Mouse (Mus musculus) c-Kit-negative CD71-positive TER-119-positive erythroid progenitor cells, embryonic 14.5 days (primary cell): ENCODE data around the gene Sema5b.

Experiments
- DNase-seq: peaks from one replicate; pipeline ENCODE4 v3.0.0-alpha.2; 2013; ENCODE audit warnings: low read depth, low spot score

The Sema5b gene

DNA sequence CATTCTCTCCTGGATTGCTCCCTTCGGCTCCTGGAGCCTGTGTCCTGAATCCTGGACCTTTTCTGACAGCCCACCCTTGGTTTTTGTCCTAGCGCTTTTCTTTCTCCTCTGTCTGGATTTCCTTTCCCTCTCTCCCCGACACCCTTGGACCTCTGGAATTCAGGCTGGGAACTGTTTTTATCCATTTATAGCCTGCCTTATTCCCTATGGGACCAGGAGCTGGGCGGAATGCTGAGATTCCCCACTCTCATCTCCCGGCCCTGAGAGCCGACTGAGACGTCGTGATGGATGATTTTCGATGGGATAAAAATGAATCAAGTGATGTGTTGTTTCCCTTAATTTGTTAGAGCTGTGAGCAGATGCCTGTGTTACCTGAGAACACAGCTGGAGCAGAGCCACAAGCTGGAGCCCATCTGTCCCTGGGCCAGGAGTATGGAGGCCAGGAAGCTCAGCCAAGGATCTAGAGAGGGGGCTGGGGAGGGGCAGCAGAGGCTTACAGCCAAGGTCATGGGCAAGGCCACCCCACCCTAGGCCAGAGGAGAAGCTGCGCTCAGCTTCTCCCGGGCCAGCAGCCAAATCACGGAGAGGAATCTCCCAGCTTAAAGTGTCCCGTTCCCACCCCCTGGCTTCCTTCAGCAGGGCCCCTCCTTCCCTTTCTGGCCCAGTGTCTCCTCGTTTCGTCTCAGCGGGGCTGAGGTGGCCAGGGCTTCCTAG lies 89.7 kb downstream of the Sema5b start:
- DNase-seq: no peak

DNA sequence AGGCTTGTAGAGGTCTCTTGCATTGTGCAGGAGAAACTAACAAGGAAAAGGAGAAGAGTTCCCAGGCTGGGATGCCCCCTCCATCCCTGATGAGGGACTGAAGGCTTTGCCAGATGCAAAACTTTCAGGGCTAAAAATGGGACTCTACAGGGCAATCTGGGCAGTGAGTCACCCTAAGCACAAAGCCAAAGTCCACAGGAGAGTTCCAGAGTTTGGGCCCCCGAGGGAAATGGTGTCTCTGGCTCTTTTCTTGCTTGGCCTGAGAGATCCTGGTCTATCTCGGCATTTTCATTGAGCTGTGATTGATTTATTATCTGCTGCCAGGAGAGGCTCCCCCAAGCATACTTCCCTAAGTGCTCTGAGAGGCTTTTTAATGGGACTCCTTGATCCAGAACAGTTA lies 92.1 kb downstream of the Sema5b start:
- DNase-seq: no peak

DNA sequence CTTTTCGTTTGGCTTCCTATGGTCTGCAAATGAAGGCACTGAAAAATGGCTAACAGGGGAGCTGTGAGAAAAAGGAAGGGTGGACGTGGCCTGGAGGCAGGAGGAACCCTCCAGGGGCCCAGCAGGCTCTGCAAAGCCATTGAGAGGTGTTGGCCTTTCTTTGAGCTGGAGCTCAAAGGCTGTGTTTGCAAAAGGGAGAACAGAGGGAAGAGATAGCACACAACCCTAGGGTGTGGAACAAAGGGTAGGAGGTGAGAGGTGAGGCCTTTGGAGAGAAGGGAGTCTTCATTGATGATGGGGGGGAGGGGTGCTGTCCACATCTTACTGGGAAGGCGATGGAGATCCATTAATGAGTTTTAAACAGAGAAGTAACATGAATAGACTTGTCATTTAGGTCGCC lies 94.0 kb downstream of the Sema5b start:
- no peak for DNase-seq

DNA sequence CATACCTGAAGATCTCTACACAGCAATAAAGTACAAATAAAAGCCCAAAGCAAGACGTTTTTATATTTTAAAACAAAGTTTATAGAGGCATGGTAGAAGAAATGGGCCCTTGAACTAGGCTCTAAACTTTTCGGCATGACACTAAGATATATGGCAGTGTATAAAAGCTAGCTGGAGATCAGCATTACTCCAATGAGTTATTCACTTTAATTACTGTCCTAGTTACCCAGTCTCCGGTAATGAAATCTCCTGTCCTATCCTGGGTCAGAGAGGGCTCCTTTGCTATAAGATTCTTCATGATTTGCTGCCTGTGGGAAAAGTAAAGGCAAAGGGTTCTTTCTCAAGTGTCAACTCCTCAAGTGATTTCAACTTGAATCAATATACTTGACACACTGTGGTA lies 98.6 kb downstream of the Sema5b start:
- DNase-seq: no peak

DNA sequence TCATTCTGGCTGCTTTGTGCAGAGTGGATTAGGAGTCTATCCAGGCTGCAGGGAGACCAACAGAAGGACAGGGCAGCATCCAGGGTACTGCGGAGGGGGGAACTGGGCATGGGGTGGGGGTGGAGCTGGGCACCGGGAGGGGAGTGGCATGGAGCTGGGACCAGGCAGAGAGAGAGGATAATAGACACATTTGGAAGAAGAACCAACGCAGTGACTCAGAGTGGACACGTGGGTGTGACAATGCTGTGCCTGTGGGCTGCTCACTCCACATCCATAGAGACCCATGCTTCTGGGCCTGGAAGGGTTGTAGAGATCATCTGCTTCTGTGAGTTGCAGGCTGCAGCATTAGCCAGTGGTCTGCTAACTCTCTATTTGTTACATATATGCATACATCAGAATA lies 107.9 kb downstream of the Sema5b start:
- no peak for DNase-seq

DNA sequence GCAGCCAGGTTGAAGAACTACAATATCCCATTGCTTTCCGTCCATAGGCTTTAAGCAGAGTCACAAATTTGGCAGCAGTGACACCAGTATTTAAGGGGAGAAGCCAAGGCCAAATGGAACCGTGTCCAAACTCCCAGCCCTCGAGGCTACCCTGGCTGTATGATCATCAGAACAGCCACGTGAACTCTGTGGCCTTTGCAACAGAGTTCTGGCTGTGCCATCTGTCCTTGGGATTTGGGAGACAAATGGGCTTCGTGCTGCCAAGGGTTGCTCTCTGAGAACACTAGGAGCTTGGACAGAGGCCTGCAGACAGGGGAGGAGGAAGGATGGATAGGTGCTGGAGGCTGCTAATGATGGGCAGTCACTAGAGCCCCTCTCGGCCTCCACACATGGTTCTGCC lies 111.3 kb downstream of the Sema5b start:
- no peak for DNase-seq

DNA sequence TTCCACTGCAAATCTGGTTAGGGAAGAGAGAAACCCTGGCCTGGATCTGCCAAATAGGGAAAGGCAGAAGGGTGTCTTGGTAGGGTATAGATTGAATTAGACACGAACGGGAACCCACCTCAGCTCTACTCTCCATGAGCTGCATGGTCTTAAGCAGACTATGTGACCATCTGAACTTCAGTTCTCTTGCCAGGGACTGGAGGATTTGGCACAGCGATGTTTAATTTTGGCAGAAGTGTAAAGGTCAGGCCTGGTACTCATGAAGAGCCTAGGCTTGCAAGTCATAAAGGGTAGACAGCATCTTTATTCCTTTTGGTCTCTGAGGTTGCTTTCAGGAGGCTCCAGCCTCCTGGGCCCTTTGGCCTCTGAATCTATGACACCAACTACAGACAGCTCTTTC lies 111.8 kb downstream of the Sema5b start:
- no peak for DNase-seq

DNA sequence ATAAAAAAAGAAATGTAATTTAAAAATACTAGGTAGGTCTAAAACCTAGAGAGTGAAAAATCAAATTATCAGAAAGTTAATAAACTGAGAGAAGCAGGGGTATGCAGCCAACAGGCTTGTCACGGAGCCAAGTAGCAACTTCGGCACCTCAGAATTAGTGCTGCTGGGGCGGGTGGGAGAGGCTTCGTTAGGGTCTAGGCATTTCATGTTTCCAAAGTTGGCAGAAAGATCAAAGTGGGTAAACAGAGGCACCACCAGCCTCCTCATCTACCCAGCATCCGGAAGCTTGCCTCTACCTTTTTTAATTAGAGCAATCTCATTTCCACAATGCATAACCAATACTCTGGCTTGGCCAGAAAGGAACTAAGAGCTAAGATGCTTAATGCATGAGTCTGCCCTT lies 113.0 kb downstream of the Sema5b start:
- DNase-seq: no peak

DNA sequence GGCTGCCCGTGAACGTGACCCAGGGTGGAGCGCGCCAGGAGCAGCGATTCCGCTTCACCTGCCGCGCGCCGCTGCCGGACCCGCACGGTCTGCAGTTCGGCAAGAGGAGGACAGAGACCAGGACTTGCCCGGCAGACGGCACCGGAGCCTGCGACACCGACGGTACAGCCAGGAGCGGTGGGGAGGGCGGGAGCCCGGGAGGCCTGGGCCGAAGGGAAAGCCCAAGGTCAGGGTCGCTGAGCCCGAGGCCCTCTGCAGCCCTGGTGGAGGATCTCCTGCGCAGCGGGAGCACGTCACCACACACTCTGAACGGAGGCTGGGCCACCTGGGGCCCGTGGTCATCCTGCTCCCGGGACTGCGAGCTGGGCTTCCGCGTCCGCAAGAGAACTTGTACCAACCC lies 119.3 kb downstream of the Sema5b start:
- DNase-seq: no peak

DNA sequence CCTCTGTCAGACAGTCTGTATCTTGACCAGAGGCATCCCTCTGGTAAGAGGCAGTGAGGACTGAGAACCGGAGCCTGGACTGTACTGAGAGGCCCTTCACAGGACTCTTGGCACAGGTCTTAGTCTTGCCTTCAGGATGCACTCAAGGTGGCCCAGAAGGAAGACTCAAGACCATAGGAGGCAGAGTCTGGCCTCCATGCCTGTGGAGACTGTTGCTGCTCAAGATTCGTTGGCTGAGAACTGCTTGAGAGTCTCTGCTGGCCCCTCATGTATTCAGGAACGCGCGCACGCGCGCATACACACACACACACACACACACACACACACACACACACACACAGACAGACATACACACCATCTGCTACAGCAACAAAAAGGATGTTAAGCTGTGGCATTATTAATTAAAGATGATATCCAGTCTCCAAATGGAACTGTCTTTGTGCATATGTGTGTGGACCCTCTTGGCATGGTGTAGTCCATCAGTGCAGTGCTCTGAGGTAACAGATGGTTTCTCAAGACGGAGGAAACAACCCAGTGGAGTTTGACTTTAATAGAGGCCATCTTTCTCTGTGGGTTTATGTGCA lies 123.0 kb downstream of the Sema5b start:
- DNase-seq: no peak

DNA sequence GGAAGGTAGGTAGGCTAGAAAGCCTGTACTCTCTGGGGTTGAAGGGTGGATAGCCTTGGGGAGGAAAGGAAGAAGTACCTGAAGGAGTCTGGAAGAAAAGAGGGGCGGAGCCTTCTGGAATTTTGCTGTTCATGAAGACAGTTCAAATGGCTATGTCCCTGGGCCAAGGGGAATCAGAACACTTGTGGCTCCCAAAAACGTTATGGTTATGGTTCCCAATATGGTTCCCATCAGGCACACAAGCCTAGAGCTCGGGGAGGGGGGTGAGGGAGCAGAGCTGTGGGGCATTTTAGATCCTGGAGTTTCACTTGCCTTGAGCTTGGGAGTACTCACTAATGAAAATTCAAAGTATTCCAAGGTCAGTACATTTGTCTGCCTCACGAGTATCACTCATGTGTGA lies 123.9 kb downstream of the Sema5b start:
- DNase-seq: no peak

DNA sequence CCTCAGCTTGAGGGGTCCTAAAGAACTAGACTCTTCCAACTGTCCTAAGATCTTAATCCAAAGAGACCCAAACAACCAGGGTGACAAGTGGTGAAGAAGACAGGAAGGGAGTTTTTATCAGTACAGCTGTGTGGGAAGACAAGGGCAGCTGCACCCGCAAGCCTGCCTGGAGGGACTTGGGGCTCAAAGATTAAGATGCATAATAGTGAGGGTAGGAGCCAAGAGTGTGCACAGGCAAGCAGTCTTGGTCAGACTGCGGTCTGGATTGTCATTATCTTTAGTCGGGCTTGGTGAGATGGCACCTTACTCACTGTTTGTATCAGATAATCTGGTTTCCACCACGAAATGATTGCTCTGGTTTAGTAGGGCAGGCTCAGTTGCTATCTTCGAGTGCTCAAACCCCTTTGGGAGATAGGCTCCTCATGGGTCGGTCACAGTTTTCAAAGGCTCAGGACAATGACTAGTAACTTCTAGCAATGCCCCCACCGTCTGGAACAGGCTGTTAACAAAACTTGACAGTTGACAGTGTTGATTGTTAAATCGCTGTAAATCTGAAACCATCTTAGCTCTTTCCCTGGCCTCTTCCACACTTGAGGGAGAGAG lies 136.7 kb downstream of the Sema5b start:
- no peak for DNase-seq

DNA sequence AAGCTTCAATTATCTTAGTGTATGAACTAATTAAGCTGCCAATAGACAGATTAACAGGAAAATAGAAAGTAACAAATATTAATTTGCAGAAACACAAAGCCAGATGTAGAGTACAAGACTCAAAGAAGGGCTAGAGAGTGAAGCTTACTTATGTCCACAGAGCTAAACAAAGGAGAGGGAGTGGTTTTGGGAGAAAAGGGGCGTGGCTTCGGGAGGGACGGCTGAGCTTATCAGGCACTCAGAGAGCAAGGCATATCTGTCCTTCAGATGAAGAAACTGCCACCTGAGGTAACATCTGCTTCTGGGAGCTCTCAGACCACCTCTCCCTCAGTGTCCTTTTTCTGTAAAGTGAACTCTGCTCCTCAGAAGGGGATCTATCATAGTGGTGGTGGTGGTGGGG lies 137.5 kb downstream of the Sema5b start:
- no peak for DNase-seq

DNA sequence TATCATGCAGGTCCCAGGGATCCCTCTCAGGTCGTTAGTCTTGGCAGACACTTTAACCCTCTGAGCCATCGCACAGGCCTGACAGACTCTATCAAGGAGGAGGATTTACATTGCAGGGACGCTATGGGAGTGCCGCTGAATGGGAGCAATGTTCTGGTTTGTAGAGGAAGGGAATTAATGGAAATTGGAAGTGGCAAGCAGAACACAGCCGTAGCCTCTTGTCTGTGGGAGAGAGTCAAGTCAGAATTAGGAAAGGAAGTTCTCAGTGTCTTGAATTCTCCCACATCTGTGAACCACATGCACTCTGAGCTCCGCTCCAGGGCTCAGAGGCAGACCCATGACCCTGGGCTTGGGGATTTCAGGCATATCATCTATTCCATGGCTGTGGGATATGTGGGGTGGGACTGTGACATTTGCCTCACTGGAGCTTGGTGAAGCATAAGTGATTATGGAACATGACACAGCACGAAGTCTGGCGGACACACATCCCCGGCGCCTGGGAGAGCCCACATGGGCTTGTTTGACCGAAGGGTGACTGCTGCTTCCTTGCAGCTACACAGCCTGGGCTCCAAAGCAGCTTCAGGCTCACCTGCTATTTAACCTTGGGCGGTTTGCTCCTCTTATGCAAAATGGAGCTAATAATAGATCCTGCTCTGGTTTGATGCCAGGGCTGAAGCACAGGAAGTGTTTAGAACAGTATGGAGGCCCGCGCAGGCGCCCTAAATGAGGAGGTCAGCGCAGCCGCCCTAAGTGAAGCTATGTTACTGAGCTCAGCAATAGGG lies 140.6 kb downstream of the Sema5b start:
- DNase-seq: no peak

DNA sequence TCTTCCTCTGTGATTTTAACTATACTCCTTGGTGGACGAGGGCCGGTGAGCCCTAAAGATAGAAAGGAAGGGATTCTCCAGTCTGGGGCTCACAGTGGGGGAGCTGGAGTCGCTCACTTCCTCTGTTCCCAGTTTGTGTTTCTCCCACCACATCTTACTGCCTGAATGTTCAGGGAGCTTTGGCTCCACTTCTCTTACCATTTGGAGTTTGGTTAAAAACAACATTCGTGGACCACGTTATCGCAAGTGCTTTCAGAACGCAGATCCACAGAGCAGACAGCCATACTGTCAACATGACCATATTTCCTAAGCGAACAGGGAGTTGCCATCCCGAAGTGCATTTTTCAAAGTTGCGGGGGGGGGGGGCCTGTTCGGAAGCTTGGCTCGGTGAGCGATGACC lies 144.1 kb downstream of the Sema5b start:
- DNase-seq: no peak

DNA sequence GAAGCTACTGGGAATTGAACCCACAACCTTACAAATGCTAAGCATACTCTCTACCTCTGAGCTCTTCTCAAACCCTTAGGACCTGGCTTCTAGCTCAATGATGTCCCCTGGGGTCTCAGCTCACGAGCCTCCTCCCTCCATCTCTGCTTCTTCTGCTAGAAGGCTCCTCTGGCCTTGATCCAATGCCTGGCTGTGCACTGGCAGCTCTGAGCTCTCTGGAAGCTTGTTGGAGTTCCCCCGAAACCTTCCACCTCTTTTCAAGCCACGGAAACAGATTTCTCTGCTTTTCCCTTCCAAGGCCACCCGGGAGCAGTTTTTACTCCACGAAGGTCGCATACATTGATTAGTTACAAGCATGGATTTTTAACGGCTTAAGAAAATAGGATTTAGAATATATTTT lies 145.5 kb downstream of the Sema5b start:
- no peak for DNase-seq

DNA sequence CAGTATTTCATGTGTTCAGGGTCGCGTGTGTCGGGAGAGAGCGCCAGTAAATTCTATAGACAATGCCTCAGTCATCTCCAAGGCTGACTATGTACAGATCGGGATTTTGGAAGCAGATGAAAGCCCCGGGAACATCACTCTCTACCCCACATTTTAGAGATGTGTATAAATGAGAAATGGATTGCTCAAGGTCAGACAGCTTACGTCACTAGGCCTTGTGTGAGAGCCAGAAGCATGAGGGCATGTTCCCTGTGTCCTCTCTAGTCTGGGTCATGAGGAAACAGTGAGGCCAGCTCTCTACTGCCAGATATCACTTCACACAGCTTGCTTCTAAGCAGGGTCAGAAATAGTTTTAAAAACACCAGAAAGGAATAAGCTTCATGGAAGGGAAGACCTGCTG lies 150.7 kb downstream of the Sema5b start:
- DNase-seq: no peak

DNA sequence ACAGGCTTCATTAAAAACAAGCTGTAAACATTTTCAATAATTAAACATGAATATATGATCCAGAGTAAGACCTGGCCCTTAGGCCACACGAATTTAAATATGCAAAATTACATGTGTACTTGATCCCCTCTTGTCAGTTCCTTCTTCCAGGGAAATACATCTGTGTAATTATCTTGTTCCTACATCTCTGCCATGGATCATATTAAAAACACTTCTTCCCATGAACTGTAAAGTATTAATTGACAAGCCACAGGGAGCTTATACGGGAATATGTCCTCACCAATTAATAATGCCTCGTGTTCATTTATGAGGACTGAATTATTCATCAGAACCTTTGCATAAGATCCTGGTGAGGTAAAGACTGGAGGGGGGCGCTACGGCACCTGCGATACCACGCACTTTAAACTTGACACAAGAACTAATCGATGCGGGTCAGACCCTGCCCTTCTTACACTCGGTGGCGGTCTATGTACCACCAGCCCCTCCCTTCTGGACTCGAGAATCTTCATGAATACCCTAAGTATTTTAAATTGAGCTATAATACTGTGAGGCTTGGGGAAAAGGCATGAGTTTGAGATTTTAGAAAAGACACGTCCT lies 153.4 kb downstream of the Sema5b start:
- DNase-seq: no peak

DNA sequence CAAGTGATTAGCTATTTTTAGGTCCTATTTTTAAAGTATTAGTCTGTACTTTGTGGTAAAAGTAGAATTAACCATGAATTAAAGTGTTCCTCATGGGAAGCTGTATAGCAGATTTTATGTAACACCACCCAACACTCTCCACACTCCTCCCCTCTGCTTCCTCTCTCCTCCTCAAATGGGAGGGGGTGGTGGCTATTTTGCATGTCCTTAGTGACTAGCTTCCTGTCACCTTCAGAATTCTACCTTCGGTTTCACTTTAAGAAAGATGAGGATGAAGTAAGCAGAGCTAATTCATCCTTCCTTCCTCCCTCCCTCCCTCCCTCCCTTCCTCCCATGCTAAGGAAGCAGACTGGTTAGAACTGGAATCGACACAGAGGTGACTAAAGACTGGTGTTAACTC lies 155.2 kb downstream of the Sema5b start:
- no peak for DNase-seq

DNA sequence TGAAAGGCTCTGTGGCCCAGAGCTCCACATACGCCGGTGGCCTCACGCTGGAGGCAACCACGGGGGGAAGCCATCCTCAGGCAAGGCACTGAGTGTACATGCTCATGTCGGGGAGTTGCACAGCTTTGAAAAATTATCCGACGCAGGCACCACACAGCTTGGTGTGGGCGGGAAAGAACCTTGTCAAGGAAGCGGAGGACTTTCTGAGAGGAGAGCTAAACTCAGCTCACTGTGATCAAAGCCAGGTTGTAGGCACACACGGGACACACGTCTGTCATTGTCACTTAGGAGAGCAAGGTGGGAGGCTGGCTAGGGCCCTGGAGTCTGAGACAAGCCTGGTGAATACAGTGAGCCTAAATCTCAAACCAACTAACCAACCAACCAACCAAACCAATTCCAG lies 160.9 kb downstream of the Sema5b start:
- DNase-seq: no peak

DNA sequence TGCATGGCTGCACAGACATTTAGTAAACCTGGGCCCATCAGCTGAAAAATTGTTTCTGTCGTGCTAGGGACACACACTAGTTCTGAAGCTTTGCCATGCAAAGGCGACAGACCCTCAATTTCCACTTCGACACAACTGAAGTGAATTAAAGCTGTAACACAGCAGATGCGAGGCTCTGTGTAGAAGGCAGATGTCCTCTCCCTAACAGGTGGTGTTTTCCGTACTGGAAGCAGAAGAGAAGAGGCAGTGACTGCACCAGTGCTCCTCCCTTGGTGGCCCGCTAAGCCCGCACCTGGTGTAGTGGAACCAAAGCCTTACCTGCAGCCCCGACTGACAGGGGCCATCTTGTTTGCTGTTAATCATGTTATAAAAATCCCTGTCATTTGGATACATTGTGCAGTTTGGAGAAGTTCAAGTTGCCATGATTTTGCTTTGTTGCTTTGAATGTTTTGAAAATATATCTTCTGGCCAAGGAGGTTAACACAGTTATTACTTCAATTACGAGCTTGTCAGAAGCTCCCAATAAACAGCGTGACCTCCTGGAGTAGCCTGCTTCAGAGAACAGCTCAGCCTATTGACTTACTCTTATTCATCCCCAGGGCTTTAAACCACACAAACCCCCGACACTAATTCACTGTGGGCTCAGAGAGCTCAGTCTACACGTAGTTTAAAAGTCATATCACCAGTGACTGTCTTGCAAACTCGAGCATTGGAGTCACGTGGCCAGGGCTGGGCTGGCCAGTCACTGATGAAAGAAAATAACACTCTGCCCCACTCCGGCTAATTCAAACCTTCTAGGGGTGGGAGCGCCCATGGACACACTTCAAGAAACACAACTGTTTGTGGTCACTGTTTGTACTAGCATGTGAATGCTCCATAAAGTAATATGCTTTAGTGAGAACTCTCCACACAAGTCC lies 163.1 kb downstream of the Sema5b start:
- DNase-seq: no peak
